Mouse (Mus musculus): Measurements from ENCODE around the gene Hacd3.
"Not testable (repeated sequence)": the region's sequence is repeated elsewhere in the genome, so short reads cannot be mapped to it uniquely, and the experiment has no call there.

Hacd3 gene

GRCm38 (mm10) chr9:65020991-65021886 lies at the start of gene Hacd3:
Gene Hacd3, minus strand, starts transcription at chr9:65021693.
- peak; percentile 89 for DNase-seq (ENCODE audit: low spot score)

GRCm38 (mm10) chr9:65070587-65070986 lies 49.1 kb upstream of the Hacd3 start:
- DNase-seq (ENCODE audit: low spot score), result no peak

- DNase-seq (ENCODE audit: low spot score), result no peak
Measured at GRCm38 (mm10) chr9:65064251-65064650, 42.8 kb upstream of the Hacd3 start.

GRCm38 (mm10) chr9:65050981-65051380 lies 29.5 kb upstream of the Hacd3 start:
- DNase-seq (ENCODE audit: low spot score), result no peak

- DNase-seq (ENCODE audit: low spot score), result no peak
Measured at GRCm38 (mm10) chr9:65049422-65049821, 27.9 kb upstream of the Hacd3 start.

- DNase-seq (ENCODE audit: low spot score), result no peak
Measured at GRCm38 (mm10) chr9:65046993-65047392, 25.5 kb upstream of the Hacd3 start.

- DNase-seq (ENCODE audit: low spot score), result no peak
Measured at GRCm38 (mm10) chr9:65041430-65041829, 19.9 kb upstream of the Hacd3 start.

- DNase-seq (ENCODE audit: low spot score), result no peak
Measured at GRCm38 (mm10) chr9:65036861-65037260, 15.4 kb upstream of the Hacd3 start.

- DNase-seq (ENCODE audit: low spot score), result no peak
Measured at GRCm38 (mm10) chr9:65036456-65036855, 15.0 kb upstream of the Hacd3 start.

- peak; percentile 87 for DNase-seq (ENCODE audit: low spot score)
Measured at GRCm38 (mm10) chr9:65032269-65033108, 11.0 kb upstream of the Hacd3 start, which contains the start of gene Dpp8. Gene Dpp8, plus strand, starts transcription at chr9:65032414.

GRCm38 (mm10) chr9:65031894-65032268 lies 10.4 kb upstream of the Hacd3 start:
- DNase-seq (ENCODE audit: low spot score), result no peak

GRCm38 (mm10) chr9:65031355-65031754 lies 9.9 kb upstream of the Hacd3 start:
- DNase-seq (ENCODE audit: low spot score), result not testable (repeated sequence)

- DNase-seq (ENCODE audit: low spot score), result no peak
Measured at GRCm38 (mm10) chr9:65028313-65028712, 6.8 kb upstream of the Hacd3 start.

GRCm38 (mm10) chr9:65027241-65027640 lies 5.7 kb upstream of the Hacd3 start:
- no peak for DNase-seq (ENCODE audit: low spot score)

- DNase-seq (ENCODE audit: low spot score), result no peak
Measured at GRCm38 (mm10) chr9:65023447-65023846, 2.0 kb upstream of the Hacd3 start.

GRCm38 (mm10) chr9:65022580-65023135 lies 1.2 kb upstream of the Hacd3 start:
- peak; percentile 33 for DNase-seq (ENCODE audit: low spot score)

GRCm38 (mm10) chr9:65021887-65022579 lies 540 bp upstream of the Hacd3 start:
- no peak for DNase-seq (ENCODE audit: low spot score)

GRCm38 (mm10) chr9:65020128-65020527 lies 1.4 kb downstream of the Hacd3 start:
- no peak for DNase-seq (ENCODE audit: low spot score)

GRCm38 (mm10) chr9:65019146-65019545 lies 2.3 kb downstream of the Hacd3 start:
- no peak for DNase-seq (ENCODE audit: low spot score)

GRCm38 (mm10) chr9:65018588-65019121 lies 2.8 kb downstream of the Hacd3 start:
- no peak for DNase-seq (ENCODE audit: low spot score)

GRCm38 (mm10) chr9:65017896-65018295 lies 3.6 kb downstream of the Hacd3 start:
- DNase-seq (ENCODE audit: low spot score), result no peak

Measured in ovary, adult 18-20 months (tissue).